Mouse (Mus musculus) heart, embryonic 14.5 days (tissue): Measurements from ENCODE around the gene Hspe1. TPM values are rescaled to one million over a fixed set of nuclear protein-coding genes. Genes with fewer than 3 reads are reported as not detected.
"Not testable (repeated sequence)": the region's sequence is repeated elsewhere in the genome, so short reads cannot be mapped to it uniquely, and the experiment has no call there.

ENCODE experiments used
- ATAC-seq: fragments of 200-750 bp; cut with Nextera tagmentation; 2 replicates; pipeline ENCODE4 v1.8.0; 2017; ENCODE audit warnings: low read depth, moderate TSS enrichment; ENCODE audit not compliant: insufficient number of reproducible peaks, insufficient read depth, low FRiP score
- H3K27ac ChIP-seq, 2 experiments: fragments of 200-500 bp in 1 of 2; fragments of 300-500 bp in 1 of 2; sonication (generic) in 1 of 2; replicated peaks in 1 of 2; 2 replicates each; pipeline ENCODE4 v1.5.1; 2012 to 2014; ENCODE audit warnings: low read depth in 2 of 2, low read length in 2 of 2, control low read depth in 1 of 2, mild to moderate bottlenecking in 1 of 2, mixed read lengths in 1 of 2; ENCODE audit not compliant: control insufficient read depth in 1 of 2, insufficient read depth in 1 of 2
- H3K27me3 ChIP-seq: fragments of 300-500 bp; sonication (generic); 2 replicates; pipeline ENCODE4 v1.6.1; 2014; ENCODE audit warnings: mild to moderate bottlenecking, low read length, control low read depth; ENCODE audit not compliant: control insufficient read depth, insufficient read depth
- H3K36me3 ChIP-seq: fragments of 300-500 bp; sonication (generic); 2 replicates; pipeline ENCODE4 v1.6.1; 2014; ENCODE audit warnings: mild to moderate bottlenecking, control low read depth, low read length, mixed read lengths; ENCODE audit not compliant: control insufficient read depth, insufficient read depth
- H3K4me1 ChIP-seq, 2 experiments: fragments of 200-500 bp in 1 of 2; fragments of 300-500 bp in 1 of 2; sonication (generic) in 1 of 2; 2 replicates each; pipeline ENCODE4 v1.6.1; 2012 to 2014; ENCODE audit warnings: low read length in 2 of 2, control low read depth in 1 of 2, mixed read lengths in 1 of 2; ENCODE audit not compliant: control insufficient read depth in 2 of 2, insufficient read depth in 2 of 2
- H3K4me2 ChIP-seq: fragments of 300-500 bp; sonication (generic); 2 replicates; pipeline ENCODE4 v1.6.1; 2014; ENCODE audit warnings: mild to moderate bottlenecking, low read length
- H3K4me3 ChIP-seq, 2 experiments: fragments of 200-500 bp in 1 of 2; fragments of 300-500 bp in 1 of 2; sonication (generic) in 1 of 2; 2 replicates each; pipeline ENCODE4 v1.5.1; 2012 to 2014; ENCODE audit warnings: low read length in 2 of 2, mild to moderate bottlenecking in 2 of 2, control low read depth in 1 of 2, low read depth in 1 of 2, moderate library complexity in 1 of 2; ENCODE audit not compliant: control insufficient read depth in 1 of 2, insufficient read depth in 1 of 2
- H3K9ac ChIP-seq: fragments of 300-500 bp; sonication (generic); 2 replicates; pipeline ENCODE4 v1.6.1; 2014; ENCODE audit warnings: mild to moderate bottlenecking, low read length
- H3K9me3 ChIP-seq: fragments of 300-500 bp; sonication (generic); 2 replicates; pipeline ENCODE4 v1.6.1; 2016; ENCODE audit warnings: low read length, control low read depth; ENCODE audit not compliant: control insufficient read depth
- WGBS: fragments of 180-500 bp; shearing (Covaris S2); extraction: QIAGEN DNeasy Blood & Tissue Kit; methylation state at CpG from one replicate; pipeline ENCODE4 v1.1.7; 2014; 5-methylcytosine and 5-hydroxymethylcytosine counted together
- polyA plus RNA-seq: library from polyadenylated mRNA; unstranded; fragments of >200 nt; fragmentation: Nextera tagmentation; extraction: Ambion mirVana; gene quantifications from 2 replicates; pipeline ENCODE4 v1.2.1, GENCODE M21; 2014

Gene Hspe1
- polyA plus RNA-seq, 1 experiment from 2014 or later, result 337 TPM

DNA sequence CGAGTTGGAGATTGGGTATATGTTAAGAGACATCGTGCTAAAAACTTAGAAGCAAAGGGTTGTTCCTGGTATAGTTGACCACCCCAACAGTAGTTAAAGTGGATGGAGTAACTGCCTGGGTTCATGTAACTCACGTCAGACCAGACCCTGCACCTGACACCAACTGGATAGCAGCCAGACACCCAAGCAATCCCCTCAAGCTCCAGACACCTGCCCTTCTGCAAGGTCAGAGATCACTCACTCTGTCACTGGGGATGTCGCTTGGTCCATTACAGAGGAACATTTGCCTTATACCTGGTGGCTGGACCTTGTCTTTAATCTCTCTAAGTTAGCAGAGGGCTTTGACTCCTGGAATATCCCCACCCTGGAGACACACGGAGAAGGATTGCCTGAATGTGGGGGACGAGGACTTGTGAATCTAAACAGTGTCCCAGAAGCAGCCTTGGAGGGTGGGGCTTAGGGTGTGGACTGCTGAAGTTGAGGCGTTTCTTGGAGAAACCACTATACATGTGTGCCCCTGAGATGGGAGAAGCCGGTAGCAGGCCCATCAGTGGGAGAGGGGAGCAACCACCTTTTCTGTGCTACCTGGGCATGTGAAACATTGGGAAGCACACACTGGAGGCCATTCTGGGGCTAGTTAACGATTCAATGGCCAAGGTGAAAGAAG lies 19.1 kb downstream of the Hspe1 start:
- no peak overlapping the region for H3K9ac ChIP-seq
- H3K27me3 ChIP-seq, result no peaks in the 10 kb centered on the region
- no peaks in the 10 kb centered on the region for H3K36me3 ChIP-seq
- 76% methylated on average over 9 of the region's 9 CpGs for WGBS
- peaks cover 4% of the 10 kb centered on the region; the same call in 1 of the 2 replicates for H3K9me3 ChIP-seq
- ATAC-seq, result no peak
- H3K4me3 ChIP-seq, result no peak overlapping the region
- H3K4me2 ChIP-seq, result no peak overlapping the region
- H3K4me1 ChIP-seq, result no peaks in the 10 kb centered on the region
- H3K27ac ChIP-seq, result no peak overlapping the region

DNA sequence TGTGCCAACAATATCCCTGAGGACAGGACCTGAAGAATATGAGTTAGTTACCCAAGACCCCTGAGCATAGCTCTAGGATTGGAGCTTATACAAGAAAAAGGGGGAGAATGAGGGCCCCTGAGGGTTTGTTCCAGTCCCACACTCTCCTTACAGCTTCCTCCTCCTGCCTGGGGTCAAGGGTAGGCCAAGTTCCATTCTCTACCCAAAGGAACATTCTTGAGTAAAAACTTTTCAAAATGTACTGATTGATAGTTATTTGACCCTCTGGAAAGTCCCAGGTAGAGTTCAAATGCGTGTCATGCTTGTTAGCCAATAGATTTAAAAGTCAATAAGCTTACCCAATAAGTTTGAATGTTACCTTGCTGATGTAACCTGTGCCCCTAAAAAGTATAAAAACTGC lies 19.7 kb downstream of the Hspe1 start:
- WGBS, result 71% methylated on average over 1 of the region's 1 CpGs
- H3K27ac ChIP-seq, result no peak overlapping the region
- no peaks in the 10 kb centered on the region for H3K4me1 ChIP-seq
- H3K4me2 ChIP-seq, result no peak overlapping the region
- no peak overlapping the region for H3K4me3 ChIP-seq
- no peaks in the 10 kb centered on the region for H3K36me3 ChIP-seq
- no peak for ATAC-seq
- no peak overlapping the region for H3K9ac ChIP-seq
- no peaks in the 10 kb centered on the region for H3K27me3 ChIP-seq
- H3K9me3 ChIP-seq, result peaks cover 4% of the 10 kb centered on the region; the same call in 1 of the 2 replicates

DNA sequence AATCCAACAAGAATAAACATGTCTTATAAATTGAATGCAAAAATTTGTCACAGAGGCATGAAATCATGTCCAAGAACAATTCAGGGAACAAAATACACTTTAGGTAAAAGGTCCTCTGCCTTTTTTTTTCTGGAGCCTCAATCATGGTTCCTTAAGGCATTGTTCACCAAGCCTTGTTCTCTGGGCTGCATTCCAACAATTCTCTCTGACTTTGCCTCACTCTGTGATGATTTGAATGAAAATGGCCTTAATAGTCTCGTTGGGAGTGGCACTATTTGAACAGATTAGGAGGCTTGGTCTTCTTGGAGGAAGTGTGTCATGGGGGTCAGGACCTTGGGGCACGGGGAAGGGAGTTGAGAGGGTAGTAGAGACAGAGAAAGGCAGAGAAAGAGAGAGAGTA lies 20.5 kb downstream of the Hspe1 start:
- peaks cover 4% of the 10 kb centered on the region; the same call in 1 of the 2 replicates for H3K9me3 ChIP-seq
- ATAC-seq, result no peak
- no peak overlapping the region for H3K4me2 ChIP-seq
- WGBS, result 42% methylated on average over 2 of the region's 2 CpGs
- H3K36me3 ChIP-seq, result no peaks in the 10 kb centered on the region
- no peaks in the 10 kb centered on the region for H3K27me3 ChIP-seq
- H3K27ac ChIP-seq, result no peak overlapping the region
- no peaks in the 10 kb centered on the region for H3K4me1 ChIP-seq
- H3K9ac ChIP-seq, result no peak overlapping the region
- no peak overlapping the region for H3K4me3 ChIP-seq

DNA sequence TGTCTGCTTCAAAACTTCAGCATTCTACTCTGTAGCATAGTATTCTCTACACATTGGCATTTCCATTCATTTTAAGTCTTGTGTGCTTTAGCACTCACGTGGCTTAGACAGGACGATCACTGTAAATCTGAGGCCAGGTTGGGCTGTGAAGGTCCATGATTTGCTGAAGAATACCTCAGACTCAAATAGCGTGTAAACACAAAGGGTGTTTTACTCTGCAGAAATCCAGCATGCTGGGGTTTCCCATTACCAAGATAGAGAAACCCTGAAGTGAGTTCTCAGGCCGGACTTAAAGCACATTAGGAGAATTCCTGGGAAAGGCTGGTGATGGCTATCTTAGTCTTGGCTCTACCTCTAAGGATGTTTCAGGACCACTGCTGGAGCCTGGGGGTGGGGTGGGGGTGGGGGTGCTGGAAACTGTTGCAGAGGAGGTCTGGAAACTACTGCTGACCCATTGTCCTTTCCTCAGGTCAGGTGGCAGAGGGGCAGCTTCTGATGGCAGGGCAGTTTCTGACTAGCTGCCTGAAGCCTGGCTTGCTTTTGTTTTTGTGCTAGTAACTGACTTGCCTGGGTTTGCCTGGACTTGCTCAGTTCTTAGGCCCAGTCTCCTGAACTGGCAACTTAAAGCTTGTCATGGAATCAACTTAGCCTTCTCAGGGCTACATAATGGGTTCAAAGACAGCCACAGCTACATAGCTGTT lies 21.3 kb downstream of the Hspe1 start:
- no peaks in the 10 kb centered on the region for H3K27me3 ChIP-seq
- H3K4me3 ChIP-seq, result no peak overlapping the region
- H3K9ac ChIP-seq, result no peak overlapping the region
- H3K36me3 ChIP-seq, result no peaks in the 10 kb centered on the region
- H3K4me1 ChIP-seq, result no peaks in the 10 kb centered on the region
- no peak overlapping the region for H3K4me2 ChIP-seq
- ATAC-seq, result no peak
- peaks cover 4% of the 10 kb centered on the region; the same call in 1 of the 2 replicates for H3K9me3 ChIP-seq
- WGBS, result 87% methylated on average over 4 of the region's 4 CpGs
- H3K27ac ChIP-seq, result no peak overlapping the region

DNA sequence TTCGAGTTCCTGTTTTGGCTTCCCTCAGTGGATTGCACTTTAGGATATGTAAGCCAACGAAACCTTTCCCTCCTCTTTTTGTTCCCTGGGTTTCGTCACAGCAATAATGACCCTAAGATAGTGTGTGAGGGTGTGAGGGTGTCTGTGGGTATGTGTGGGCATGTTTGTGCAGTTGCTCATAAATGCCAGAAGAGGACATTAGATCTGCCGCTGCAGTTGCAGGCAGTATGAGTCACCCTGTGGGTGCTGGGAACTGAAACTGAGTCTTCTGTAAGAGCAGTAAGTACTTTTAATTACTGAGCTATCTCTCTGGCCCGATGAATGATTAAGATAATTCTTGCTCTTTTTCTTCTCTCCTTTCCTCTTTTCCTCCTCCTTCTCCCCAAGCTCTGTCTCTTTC lies 35.1 kb downstream of the Hspe1 start:
- Histone ChIP-seq H3K4me1 (no peaks in the 10 kb centered on the region), H3K27ac (no peak overlapping the region), H3K4me2 (no peak overlapping the region), H3K27me3 (no peaks in the 10 kb centered on the region), H3K36me3 (no peaks in the 10 kb centered on the region), H3K9ac (no peak overlapping the region), H3K4me3 (no peak overlapping the region), H3K9me3 (peaks cover 5% of the 10 kb centered on the region; the same call in 1 of the 2 replicates)
- WGBS, result 83% methylated on average over 5 of the region's 5 CpGs
- no peak for ATAC-seq

DNA sequence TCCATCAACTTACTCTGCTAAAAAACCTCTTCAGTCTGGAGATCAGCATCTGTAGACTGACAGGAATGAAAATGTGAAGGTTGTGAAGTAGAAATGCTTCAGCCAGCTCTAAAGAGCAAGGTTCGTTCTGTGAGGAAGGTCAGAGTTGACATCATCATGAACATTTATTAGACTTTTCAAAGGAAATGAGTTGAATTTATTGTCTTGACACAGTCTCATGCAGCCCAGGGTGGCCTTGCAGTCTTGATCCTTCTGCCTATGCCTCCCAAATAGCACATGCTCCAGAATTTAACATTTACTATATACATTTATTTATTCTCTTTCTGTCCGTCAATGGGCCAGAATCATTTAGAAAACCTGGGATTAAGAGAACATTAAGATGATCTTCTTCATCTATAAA lies 35.6 kb downstream of the Hspe1 start:
- Histone ChIP-seq H3K27me3 (no peaks in the 10 kb centered on the region), H3K27ac (no peak overlapping the region), H3K4me1 (no peaks in the 10 kb centered on the region), H3K9me3 (peaks cover 5% of the 10 kb centered on the region; the same call in 1 of the 2 replicates), H3K36me3 (no peaks in the 10 kb centered on the region), H3K9ac (no peak overlapping the region), H3K4me3 (no peak overlapping the region), H3K4me2 (no peak overlapping the region)
- no peak for ATAC-seq
- 86% methylated on average over 2 of the region's 2 CpGs for WGBS

DNA sequence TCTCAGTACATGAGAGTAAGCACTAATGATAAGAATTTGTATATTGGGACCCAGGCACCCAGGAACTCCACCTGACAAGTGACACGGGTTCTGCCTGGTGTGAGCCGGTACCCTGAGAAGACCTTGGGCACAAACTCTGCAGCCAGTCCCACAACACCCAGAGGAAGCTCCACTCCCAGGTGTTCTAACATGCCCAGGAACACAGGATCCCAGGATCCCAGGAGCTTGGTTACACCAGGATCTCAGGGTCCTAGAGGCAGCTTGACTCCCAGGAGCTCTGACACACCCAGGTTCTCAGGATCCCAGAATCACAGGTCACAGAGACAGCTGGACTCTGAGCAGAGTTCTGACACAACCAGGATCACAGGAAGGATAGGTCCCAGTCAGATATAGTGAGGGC lies 36.2 kb downstream of the Hspe1 start:
- not testable (repeated sequence) for H3K27me3 ChIP-seq, H3K9ac ChIP-seq, ATAC-seq, H3K9me3 ChIP-seq, H3K4me3 ChIP-seq, H3K4me2 ChIP-seq, H3K27ac ChIP-seq, H3K4me1 ChIP-seq, H3K36me3 ChIP-seq
- 86% methylated on average over 2 of the region's 2 CpGs for WGBS
